Comparison of ENCODE assay signal across 17 mouse cellular contexts in the genomic region with DNA sequence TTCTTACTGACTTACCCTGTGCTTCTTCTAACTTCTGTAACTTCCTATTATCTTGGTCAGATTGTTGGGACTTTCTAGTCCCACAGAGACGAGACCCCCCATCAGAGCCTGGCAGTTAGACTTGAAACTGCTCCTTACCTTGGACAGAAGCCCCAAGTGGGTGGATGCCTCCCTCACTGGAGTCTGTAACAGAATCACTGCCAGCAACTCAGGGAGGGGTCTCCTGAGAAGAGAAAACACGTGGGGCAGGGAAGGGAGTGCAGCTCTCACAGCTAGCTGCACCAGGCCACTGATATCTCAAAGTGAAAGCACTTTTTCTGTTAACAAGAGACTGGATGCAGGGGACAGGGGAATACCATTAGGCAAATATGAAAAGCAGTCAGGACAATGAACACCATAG.
"Had no signal": no experiment of that assay in that cellular context is flagged by ENCODE, and none has a peak within 500 bp of the region (broad histone marks: within the 10 kb centered on the region; RNA-seq: fewer than 3 reads in every experiment).

No protein-coding gene starts in this region.

- H3K4me1 ChIP-seq: lung, embryonic 15.5 days; megakaryocyte, embryonic 14.5 days; midbrain, embryonic 13.5 days; midbrain, embryonic 15.5 days; neural tube, embryonic 12.5 days; stomach, embryonic 15.5 days had no signal

- H3K4me2 ChIP-seq: lung, embryonic 15.5 days; midbrain, embryonic 11.5 days; midbrain, embryonic 13.5 days; midbrain, embryonic 15.5 days; neural tube, embryonic 12.5 days; stomach, embryonic 15.5 days had no signal

- DNase-seq: lung, adult 2 months; lung, postnatal 14 days; lung, postnatal 36 days; right cerebral cortex, postnatal 14 days; thymus, adult 2 months; thymus, postnatal 25 days; thymus, postnatal 4 days had no signal

- H3K27ac ChIP-seq: lung, embryonic 15.5 days; macrophage; midbrain, embryonic 13.5 days; midbrain, embryonic 15.5 days; neural tube, embryonic 12.5 days; stomach, embryonic 15.5 days; stomach, postnatal 0 days had no signal

- H3K36me3 ChIP-seq: lung, embryonic 15.5 days; midbrain, embryonic 13.5 days; midbrain, embryonic 15.5 days; neural tube, embryonic 12.5 days; stomach, embryonic 15.5 days had no signal

- ATAC-seq: lung, postnatal 0 days; midbrain, embryonic 13.5 days; midbrain, embryonic 15.5 days had no signal

- H3K4me3 ChIP-seq: lung, embryonic 15.5 days; megakaryocyte, embryonic 14.5 days; midbrain, embryonic 13.5 days; midbrain, embryonic 15.5 days; neural tube, embryonic 12.5 days; stomach, embryonic 15.5 days had no signal

- H3K9ac ChIP-seq: lung, embryonic 15.5 days; midbrain, embryonic 13.5 days; midbrain, embryonic 15.5 days; neural tube, embryonic 12.5 days; stomach, embryonic 15.5 days had no signal

- H3K9me3 ChIP-seq: lung, embryonic 15.5 days; midbrain, embryonic 13.5 days; midbrain, embryonic 15.5 days; neural tube, embryonic 12.5 days; stomach, embryonic 15.5 days had no signal

- H3K27me3 ChIP-seq: lung, embryonic 15.5 days; megakaryocyte, embryonic 14.5 days; midbrain, embryonic 13.5 days; midbrain, embryonic 15.5 days; neural tube, embryonic 12.5 days; stomach, embryonic 15.5 days had no signal
